Mouse (Mus musculus) adrenal gland, postnatal 4 days (tissue): ENCODE measurements at regions not wholly inside any gene's neighbourhood (a gene's known extent, or its start where the extent isn't known, plus 50 kb on each side); places are given as distances from the start of the nearest gene placed in this dataset.

Experiments
- DNase-seq, 2 experiments: peaks; one replicate each; pipeline ENCODE4 v3.0.0; 2021 to 2022; ENCODE audit warnings: low spot score in 2 of 2, mixed read lengths in 2 of 2

DNA sequence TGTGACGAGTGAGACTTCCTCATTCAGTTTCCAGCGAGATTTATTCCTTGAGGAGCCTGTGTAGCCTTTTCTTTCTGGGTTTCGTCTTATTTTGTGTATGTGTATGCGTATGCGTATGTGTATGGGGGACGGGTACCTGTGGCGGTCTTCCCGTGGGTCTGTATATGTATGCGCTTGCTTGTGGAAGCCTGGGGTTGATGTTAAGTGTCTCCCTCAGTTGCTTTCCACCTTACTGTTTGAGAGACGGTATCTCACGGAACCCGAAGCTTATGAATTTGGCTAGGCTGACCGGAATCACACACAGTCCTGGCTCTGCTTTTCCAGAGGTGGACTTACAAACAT, 87.1 kb downstream of the Ankrd50 start:
- DNase-seq = no peak

DNA sequence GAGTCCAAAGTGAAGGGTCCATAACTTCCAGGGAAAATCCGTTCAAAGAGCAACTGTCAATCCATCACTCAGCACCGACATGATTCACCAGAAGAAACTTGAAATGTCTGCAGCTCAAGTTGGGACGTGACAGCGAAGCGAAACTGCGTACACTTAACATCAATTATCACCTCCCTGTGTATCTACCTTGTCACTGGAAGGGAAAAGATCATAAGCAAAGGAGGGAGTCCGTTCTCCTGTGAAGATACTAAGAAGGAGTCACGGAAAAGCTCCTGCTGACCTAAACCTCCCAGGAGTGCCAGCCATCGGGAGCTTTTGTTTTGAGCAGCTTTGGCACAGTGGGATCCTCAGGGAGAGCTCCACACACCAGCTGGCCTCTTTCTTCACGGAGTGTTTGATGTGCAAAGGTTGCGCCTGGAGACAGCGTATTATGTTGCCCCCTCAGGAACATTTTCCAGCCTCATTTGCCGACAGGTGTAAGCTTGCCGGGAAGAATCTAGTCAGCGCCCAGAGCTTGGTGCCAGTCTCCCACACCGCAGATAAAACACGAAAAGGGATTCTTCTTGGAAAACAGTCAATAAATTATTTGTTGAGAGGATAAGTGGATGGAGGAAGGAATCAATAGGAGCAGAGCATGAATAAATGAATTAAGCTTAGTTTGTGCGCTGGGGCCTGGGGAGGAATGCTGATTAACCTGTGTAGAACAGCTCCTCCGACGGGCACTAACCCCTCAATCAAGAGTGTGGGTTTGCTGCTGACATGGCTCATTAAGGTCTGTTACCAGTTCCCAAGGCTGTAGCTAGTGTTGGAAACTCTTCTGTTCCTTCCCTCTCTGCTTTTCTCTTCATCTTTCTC, 87.7 kb downstream of the Ankrd50 start:
- DNase-seq = no peak

DNA sequence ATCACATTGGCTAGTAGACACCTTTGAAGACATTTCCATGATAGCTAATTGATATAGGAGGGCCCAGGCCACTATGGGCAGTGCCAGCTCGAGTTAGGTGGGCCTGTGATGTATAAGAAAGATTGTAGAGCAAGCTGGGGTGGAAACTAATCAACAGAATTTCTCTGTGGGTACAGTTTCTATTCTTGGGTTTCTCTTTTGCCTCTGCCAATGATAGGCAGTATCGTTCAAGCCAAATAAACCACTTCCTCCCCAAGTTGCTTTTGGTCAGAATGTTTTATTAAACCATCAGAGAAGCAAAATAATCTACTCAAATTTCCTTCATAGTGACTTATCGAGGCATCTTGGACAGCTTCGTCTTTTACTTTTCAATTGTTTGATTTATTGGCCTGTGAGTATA, 90.3 kb downstream of the Ankrd50 start:
- no peak for DNase-seq

DNA sequence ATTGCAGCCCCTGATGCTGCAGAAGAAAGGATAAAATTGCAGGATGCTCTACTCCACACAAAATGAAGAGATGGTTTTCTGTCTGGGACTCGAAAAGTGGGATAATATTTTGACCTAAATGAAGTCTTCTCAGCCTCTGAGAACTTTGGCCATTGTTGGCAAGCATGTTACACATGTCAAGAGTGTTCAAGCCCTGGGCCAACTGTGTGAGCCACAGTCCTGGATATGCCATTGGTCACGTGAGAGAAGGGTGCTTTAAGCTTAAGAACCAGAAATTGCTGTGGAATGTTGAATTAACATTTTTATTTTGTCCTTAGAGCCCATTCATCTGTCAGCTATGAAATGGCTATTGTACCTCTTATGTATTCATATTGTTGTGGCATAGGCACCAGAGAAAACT, 95.0 kb downstream of the Ankrd50 start:
- no peak for DNase-seq

DNA sequence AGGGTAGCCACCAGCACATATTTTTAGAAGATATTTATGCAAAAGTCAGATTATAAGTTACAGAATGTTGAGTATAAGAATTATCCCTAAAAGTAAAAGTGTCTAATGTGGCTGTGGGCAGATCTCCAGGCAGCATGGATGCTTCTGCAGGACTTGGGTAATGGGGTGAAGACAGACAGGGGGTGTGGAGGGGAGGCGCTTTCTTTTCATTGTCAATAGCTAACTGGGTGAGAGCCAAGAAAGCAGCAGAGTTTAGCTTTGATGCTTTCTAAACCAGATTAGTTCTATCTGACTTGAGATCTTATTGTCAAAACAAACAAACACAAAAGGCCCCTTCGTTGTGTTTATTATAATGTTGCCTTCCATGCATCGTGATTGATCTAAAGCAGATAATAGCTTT, 95.7 kb downstream of the Ankrd50 start:
- DNase-seq = no peak

DNA sequence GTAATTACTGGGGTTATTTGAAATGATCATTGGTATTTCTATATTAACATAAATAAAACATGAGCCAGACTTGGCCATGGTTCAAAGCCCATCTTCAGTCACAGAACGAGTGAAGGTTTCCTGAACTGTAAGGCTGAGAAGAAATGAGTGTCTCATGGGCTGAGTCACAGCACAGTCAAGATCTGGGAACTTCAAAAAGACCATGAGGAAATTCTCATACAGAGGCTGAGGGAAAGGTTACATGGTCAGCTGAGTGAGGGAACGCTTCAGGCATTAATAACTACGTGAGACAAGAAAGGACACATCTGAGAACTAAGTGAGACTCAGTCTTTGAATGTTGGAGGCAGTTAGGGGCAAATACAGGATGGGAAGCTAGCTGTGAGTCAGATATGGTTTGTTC, 101.9 kb downstream of the Ankrd50 start:
- DNase-seq = no peak

DNA sequence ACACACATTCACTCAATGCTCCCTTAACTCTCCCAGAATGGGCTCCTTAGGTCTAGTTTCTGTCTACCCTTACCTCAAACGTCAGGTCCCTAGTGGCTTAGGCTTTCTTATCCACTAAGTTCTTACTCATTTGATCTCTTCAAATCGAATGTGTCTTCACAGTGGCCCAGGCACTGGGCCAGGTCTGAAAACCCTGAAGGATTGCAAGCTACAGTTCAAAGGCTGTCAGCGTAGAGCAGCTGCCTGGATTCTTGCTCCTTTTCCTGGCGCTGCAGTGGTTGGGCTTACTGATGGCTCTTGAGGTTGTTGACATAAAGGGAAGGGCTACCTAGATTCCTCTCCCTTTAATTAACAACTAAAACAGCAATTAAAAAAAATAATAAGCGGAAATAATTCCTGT, 103.0 kb downstream of the Ankrd50 start:
- no peak for DNase-seq

DNA sequence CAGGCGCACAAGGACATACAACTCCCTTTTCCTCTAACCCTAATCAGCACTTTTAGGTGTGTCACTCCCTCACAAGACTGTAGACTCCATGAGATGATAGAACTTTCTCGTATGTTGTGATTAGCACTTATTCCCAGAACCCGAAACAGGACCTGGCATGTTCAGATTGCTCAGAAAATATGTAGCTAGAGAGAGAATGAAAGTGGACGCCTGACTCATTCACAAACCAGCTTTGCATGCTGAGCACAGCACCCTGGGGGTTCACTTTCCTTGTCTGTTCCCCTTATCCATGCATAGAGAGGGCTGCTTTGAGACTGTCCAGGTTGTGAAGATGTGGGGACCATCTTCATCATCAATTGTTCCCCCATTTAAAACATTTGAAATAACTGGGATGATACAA, 111.0 kb downstream of the Ankrd50 start:
- no peak for DNase-seq

DNA sequence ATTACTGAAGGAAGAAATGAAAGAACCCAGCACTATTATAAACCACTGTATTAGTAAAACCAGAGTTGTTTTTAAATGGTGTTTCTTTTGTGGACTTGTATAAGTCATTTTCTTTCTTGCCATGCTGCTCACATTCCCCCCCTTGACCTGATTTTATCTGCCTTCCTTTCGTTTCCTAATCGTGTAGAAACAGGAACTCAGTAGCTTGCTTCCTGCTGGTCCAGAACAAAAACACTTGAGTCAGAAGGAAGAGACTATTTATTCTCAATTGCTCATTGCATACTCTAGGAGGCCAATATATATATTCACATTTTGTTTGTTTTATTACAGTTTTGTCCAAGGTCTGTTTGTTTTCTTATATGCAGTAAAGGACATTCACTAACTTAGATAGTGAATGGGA, 112.9 kb downstream of the Ankrd50 start:
- no peak for DNase-seq

DNA sequence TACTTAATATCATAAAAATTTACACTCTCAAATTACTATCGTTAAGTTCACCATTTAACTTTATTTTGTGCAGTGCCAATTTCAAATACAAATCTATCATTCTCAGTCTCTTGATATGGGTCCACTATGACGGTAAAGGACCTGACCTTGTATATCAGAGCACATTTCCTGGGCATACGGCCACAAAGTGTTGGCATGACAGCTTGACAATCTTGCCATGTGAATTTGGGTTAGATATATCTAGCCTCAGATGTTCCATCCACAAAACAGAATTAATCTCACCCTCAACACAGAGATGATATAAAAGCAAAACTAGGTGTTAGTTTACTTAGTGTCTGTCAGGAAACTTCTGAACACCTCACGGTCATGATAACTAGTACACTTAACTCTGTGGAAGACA, 120.8 kb downstream of the Ankrd50 start:
- no peak for DNase-seq

DNA sequence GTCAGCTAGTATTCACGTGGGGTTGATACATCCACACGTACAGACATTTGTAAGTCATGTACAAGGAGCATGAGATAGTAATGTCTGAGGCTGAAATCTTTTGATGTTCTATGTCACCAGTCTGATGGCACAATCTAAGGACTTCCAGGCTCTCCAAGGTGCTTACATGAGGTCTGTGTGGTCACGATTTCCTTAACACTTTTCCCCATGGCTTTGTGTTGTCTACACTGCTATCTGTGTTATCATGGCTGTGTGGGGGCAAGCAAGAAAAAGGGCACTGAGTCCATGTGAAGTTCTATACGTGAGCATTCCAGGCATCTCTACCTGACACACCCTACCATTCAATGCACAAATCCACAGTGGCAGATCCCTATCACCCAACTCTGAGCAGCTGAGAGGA, 123.2 kb downstream of the Ankrd50 start:
- no peak for DNase-seq

DNA sequence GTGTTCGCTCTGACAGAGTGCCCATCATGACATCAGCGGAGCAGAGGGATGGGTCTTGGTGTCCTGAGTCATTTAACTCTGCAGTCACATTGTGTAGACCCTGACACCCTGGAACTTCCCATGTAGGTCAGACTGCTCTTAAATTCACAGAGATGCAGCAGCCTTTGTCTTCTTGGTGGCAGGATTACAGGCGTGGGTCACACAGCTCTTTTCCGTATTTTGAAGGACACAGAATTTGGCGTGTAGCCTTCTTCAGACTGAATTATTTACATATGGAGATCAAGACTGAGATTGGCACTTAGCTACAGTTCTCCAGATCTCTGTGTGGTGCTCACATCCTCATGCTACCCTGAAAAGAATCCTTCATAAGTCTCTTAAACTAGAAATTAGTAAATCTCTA, 123.7 kb downstream of the Ankrd50 start:
- DNase-seq = no peak

DNA sequence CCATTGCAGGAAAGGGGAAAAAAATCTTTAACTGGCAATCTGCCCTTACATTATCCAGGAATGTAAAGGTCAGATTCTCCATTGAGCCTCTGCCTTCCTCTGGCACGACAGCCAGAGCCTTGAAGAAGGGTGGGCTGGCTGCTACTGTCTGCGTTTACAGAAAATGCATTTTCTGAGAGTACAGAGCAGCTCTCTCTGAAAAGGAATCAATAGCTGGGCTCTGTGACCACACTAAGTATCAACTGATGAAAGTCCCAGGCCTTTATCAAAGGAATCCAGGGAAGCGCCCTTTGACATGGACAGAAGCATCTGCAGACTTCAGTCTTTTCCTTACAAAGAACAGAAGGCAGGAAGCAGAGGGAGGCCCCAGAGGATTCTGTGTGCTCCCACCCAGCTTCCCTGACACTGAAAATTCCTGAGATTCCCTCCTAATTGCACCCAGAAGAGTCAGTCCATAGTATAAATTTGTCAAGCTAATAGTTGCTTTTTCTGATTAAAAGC, 124.2 kb downstream of the Ankrd50 start:
- DNase-seq = no peak

DNA sequence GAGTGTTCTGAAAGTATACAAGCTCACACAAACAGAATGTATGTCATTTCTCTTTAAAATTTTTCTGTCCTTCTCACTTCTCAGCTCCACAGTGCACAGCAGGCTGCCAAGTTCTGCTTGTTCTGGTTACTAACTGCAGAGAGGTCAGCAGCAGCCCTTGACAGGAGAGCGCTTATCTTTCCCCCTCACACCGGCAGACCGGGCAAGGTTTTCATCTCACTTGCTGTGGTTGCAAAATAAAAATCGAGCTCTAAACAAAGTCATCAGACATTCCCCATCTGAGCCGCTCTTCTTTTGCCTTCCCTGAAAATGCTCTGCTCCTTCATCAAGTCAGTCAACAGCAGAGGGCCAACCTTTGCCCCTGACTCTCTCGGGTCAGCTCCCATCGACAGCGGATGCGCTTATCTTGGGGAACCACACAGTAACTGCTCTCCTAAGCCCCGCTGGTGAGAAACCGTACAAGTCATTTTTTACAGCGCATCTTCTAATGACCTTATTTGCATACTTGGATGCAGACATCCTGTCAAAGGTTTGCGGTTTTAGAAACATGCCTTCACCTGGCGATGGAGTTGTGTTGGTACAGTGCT, 126.6 kb downstream of the Ankrd50 start:
- DNase-seq = peak in 1 of 2 experiments; percentile 21

DNA sequence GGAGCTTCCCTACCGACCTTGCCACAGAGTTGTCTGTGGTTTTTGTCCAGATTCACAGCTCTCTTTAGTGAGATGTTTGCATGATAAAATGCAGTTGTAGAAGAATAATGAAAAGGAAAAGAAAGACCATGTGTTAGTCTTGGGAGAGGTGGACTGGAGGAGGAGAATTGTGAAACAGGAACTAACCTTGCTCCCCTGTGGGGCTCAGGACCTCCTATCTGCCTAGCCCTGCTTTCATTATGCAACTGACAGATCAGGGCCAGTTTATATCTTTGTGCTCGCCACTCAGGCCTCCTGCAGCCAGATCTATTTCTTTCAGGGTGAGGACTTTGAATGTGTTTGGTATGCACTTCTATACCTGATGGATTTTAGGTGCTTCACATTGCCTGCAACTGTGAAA, 140.4 kb downstream of the Ankrd50 start:
- DNase-seq = no peak

DNA sequence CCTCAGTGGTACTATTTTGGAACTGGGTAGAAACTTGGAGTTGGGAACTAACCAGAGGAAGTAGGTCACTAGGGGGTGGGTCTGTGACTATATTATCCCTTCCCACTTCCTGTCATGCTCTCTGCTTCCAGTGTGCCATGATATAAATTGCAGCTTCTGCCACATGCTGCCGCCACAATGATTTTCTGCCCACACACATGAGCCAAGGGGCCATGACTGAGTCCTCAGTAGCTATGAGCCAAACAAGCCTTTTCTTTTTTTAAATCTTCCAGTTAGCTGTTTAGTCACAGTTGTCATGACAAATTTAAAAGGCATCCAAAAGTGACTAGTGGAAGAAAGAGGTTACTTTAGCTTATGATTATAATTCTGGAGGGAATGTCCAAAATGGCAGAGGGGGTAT, 143.0 kb downstream of the Ankrd50 start:
- no peak for DNase-seq

DNA sequence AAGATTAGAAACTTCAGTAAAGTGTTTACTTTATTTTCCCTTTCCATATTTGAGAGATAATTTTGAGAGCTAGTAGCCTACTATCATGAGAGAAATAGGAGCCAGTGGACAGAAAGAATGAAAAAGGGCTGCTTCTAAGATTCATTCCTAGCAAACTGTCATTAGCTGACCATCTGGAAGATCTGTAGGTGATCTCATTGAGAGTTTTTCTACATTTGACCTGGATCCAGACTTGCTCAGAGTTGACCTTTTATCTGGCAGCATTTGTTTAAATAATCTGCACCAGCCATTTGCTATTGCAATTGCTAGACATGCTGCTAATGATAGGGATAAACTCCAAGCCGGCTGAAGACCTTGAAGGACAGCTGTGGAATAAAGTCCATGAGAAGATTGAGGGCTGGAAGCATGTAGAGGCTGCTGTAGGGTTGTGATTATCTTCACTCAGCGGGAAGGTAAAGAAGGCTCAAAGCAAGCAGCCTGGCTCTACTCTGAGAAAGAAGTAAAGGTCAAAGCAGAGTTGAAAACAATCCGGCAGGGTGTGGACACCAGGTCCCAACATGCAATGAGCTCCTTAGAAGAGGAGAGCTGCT, 151.2 kb downstream of the Ankrd50 start:
- DNase-seq = no peak

DNA sequence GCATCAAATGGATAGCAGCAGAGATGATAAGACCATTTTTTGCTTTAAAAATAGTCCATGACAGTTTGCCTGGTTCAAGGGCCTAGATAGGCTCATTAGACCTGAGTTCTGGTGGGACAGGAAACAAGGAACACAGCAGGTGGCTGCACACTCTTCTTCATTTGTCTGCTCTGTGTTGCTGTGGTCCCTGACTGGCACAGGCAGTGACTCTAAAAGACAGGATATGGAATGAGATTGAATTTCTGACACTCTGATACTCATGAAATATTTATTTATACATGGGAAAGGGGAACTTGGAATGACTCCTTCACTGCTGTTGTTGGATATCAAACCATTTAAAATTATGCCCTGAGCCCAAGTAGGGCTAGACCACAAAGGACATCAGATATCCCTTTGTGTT, 153.5 kb downstream of the Ankrd50 start:
- no peak for DNase-seq

DNA sequence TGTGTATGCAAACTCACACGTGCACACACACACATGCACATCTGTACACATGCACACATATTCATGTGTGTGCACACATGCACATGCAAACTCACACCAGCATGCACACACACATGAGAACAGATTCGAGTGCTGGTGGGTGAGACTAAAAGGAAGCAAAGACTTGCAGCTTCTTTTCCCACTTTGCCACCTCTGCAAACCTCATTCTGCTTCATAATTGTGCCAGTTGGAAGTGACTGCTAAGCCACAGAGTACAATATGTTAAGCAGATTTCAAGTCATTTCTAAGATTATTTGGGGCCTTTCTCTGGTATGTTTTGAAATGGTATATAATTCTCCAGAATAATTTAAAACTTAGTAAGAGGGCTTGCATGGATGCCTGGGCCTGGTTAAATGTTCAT, 157.4 kb downstream of the Ankrd50 start:
- DNase-seq = no peak

DNA sequence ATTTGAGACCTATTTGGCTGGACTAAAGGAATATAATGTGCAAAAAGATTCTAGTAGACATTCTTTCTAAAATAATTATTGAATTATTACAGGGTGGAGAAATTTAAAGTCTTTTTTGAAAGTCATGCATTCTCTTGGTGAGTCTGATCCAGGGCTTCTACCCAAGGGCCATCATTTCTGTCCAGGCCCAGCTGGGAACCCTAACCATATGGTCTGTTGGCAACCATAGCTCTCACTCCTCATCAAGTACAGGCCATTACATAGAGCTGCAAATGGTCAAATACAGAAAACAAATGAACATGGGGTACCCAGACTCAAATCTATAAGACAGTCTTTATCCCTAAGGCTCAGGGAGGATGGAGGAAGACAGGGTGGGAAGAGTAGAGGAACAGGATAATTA, 158.4 kb downstream of the Ankrd50 start:
- DNase-seq = no peak

DNA sequence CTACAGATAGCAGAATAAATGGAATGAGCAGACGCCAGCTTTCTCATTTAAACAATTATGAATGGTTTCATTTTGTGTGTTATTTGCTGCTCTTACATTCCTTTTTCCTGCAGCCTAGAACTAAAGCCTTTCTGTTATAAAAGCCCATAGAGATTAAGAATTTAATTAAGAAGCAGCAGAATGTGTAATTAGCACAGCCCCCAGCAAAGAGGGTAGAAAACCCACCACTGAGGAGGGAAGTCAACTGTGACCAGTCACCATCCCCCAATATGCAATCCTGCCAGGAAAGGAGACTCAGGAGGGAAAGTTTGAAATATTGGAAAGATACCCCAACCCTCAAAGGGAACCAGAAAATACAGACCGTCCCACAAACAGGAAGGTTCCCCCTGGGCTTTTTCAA, 160.0 kb downstream of the Ankrd50 start:
- DNase-seq = no peak

DNA sequence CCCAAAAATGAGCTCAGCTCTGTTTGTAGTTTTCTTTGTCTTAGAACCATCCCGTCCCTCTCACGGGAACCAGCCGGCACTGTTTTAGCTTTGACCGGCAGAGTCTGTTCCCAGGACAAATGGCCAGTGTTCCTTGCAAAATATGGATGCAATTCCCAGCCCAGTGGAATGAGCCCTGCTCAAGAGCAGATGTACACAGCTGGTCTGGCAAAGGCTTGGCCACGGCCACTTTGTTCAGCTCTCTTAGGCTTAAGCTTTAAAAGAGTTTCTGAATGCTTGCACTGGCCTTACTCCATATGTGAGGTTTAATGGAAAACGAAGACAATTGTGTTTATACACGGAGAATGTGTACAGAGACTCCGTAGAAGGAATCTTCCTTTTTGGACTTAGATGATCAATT, 162.2 kb downstream of the Ankrd50 start:
- no peak for DNase-seq

DNA sequence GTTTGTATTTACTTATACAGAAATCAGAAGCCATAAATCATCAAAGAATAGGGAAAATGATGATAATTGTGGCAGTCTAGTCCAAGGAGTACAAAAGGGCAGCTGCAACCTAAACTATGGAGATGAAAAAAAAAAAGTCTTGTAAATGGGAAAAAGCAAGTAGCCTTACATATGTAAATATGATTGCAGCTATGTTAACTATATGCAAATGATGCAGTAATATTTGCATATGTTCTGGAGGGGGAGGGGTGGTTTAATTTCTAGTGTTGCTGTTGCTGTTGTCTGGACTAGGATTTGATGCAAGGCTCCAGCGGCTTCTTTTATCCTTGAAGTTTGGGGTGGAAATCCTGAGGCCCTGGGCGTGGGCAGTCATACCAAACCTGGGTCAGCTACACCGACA, 163.0 kb downstream of the Ankrd50 start:
- DNase-seq = no peak
